Mouse (Mus musculus): ENCODE measurements around the gene Epyc.
"Not testable (repeated sequence)": the region's sequence is repeated elsewhere in the genome, so short reads cannot be mapped to it uniquely, and the experiment has no call there.

Gene Epyc

DNA sequence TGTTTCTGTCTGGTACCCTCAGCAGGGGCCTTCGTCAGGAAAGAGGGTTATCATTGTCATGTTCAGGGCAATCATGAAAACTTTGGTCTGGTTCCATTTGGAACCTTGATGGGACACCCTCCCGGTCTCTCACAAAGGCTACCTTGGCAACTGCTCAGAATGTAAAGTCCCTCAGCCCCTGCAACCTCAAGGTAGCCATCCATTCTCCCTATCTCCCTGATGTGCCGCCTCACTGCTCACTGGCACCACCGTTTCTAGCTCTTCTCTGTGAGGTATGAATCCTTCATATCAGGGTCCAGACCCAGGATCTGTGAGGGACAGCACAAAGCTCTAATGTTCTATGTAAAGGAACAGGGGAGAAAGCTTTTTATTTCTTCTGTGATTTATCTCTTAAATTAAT lies 70.7 kb downstream of the Epyc start:
- DNase-seq (ENCODE audit: low spot score in 2 of 2) = no peak

DNA sequence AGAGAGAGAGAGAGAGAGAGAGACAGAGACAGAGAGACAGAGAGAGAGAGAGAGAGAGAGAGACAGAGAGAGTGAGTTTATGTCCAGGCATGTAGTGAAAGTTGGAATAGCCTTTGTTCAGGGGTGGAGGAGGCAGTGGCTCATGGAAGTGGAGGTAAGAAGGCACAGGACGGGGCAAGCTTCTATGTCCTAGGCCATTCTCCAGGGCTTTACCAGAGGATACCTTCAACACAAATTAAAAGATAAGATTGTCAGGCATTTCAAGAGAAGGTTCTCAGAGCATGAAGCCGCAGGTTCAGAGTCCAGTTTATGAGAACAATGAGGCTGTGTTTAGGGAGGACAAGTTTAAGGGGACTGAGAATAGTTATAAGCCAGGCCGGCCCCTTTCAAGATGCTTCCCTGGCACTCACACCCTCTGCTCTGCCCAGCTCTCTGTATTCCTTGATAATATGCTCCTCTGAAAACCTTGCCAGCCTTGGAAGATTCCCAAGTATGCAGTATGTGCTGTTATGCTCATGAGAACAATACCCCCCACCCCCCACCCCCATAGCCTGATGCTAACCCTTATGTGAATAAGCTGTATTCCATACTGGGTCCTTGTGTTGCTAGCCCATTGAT lies 71.5 kb downstream of the Epyc start:
- no peak for DNase-seq (ENCODE audit: low spot score in 2 of 2)

DNA sequence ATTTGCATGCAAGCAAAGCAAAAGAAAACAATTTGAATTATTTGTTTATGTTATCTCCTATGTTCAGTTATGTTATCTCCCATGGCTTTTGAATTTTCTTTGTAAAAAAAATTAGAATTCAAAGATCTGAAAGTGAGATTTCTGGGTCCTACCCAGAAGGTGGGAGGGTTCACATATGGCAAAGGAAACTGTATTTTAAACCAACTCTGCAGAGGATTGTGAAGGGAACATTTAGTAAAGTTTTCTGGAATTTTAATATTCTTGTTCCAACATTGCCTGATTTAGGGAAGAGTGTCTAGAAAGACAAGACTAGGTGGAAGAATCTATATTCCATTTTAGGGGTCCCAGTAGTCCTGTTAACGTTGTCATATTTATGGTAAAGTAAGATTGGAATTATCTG lies 73.4 kb downstream of the Epyc start:
- DNase-seq (ENCODE audit: low spot score in 2 of 2) = no peak

DNA sequence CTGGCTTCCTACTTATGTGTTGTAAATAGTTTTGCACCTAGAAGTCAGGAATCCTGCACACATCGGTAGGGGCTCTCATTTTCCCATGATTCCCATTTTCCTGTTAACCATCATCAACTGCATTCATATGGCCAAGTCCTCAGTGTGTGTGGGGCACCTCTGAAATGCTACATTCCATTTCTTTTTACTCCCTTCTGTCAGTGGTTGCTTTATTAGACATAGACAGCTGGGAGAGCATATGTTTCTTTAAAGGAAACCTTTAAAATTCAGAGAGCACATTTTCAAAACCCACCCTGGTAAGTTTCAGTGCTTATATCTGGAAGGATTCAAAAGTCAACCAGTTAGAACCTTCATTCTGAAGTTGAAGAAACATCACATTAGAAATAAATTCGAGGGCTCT lies 74.2 kb downstream of the Epyc start:
- DNase-seq (ENCODE audit: low spot score in 2 of 2) = no peak

DNA sequence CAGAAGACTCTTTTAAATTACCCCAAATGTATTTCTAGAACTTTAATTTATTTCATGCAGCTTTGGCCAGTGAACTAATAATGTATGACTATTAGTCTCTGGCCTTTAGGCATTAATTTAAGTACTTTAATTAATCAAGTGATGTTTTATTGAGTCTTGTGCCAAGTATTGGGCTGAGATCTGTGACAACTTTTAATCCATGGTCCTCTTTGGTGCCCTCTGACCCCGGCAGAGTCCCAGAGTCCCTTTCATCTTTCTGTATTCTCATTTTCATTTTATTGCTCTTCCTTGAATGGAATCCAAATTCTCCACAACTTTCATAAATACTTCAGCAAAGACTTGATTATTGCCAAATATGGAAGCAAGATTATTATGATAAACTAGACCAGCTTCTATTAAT lies 76.8 kb downstream of the Epyc start:
- no peak for DNase-seq (ENCODE audit: low spot score in 2 of 2)

DNA sequence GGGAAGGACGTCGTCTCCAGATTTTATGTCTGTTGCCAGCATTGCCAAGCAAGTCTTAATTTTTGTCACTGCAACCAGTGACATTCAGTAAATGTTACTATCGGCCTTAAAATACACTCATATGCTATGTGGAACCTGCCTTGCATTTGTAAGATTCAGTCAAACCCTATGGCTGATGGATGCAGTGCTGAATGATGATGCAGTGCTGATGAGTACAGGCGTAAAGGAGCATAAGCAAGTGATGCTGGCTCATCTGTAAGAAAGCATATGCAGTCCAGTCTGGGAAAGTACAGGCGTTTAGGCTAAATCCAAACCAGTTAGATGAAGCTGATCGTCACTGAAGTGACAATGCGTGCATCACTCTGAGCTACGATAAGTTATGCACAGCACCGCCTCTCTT lies 78.8 kb downstream of the Epyc start:
- DNase-seq (ENCODE audit: low spot score in 2 of 2) = no peak

DNA sequence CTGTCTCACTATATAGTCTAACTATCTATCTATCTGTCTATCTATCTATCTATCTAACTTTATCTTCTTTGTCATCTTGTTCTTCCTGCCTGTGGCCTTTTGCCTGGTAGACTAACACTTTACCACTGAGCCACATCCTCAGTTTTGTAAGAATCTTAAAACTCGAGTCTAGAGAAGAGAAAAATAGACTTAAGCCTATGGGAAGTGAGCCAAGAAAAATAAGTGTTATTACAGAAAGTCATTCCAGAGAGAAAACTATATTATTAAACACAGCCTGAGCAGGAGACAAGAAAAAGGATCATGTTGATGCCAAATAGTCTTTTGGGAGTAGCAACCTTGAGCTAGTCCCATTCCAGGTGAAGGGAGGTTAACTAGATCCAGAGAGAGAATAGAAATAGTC lies 82.1 kb downstream of the Epyc start:
- DNase-seq (ENCODE audit: low spot score in 2 of 2) = no peak

DNA sequence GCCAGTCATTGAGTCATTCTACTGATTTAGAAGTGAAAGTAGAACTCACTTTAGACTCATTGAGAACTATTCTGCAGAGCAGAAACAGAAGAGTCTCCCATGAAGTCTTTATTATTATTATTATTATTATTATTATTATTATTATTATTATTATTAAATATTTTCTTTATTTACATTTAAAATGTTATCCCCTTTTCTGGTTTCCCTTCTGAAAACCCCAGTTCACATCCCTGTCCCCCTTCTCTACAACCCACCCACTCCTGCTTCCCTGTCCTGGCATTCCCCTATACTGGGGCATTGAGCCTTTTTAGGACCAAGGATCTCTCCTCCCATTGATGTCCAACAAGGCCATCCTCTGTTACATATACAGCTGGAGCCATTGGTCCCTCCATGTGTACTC lies 82.8 kb downstream of the Epyc start, which contains the start of gene C030005K15Rik:
Gene C030005K15Rik, minus strand, starts transcription at position 101 of the 400 bp plus-strand sequence.
- not testable (repeated sequence) for DNase-seq (ENCODE audit: low spot score in 2 of 2)
